Mouse (Mus musculus) liver, embryonic 14.5 days (tissue): ENCODE data around the gene Abcb10. TPM values are rescaled to one million over a fixed set of nuclear protein-coding genes. Genes with fewer than 3 reads are reported as not detected.
A peak's percentile ranks its signal among the peaks of the same experiment; 100 is the strongest.

Experiments
- ATAC-seq: fragments of 200-750 bp; cut with Nextera tagmentation; 2 replicates; pipeline ENCODE4 v1.8.0; 2017; ENCODE audit warnings: moderate number of reproducible peaks, mild to moderate bottlenecking, moderate library complexity; ENCODE audit not compliant: insufficient read depth
- DNase-seq, 3 experiments: peaks; one replicate each; pipeline ENCODE4 v3.0.0-alpha.2; 2012 to 2013; ENCODE audit warnings: low read depth in 3 of 3, low spot score in 3 of 3
- H3K27ac ChIP-seq: fragments of 300-500 bp; sonication (generic); 2 replicates; pipeline ENCODE4 v1.5.1; 2014; ENCODE audit warnings: moderate library complexity, mild to moderate bottlenecking, control low read depth, inconsistent platforms
- H3K27me3 ChIP-seq: fragments of 300-500 bp; sonication (generic); 2 replicates; pipeline ENCODE4 v1.6.1; 2014; ENCODE audit warnings: mild to moderate bottlenecking, low read length, moderate library complexity; ENCODE audit not compliant: control insufficient read depth, insufficient read depth
- H3K36me3 ChIP-seq: fragments of 300-500 bp; sonication (generic); replicated peaks from 2 replicates; pipeline ENCODE4 v1.6.1; 2014; ENCODE audit warnings: low read depth; ENCODE audit not compliant: control insufficient read depth, insufficient read depth
- H3K4me1 ChIP-seq, 2 experiments: fragments of 200-500 bp in 1 of 2; fragments of 300-500 bp in 1 of 2; sonication (generic) in 1 of 2; replicated peaks; 2 replicates each; pipeline ENCODE4 v1.6.1; 2012 to 2014; ENCODE audit warnings: antibody characterized with exemption in 1 of 2, inconsistent platforms in 1 of 2, low read length in 1 of 2; ENCODE audit not compliant: control insufficient read depth in 2 of 2, insufficient read depth in 2 of 2
- H3K4me2 ChIP-seq: fragments of 300-500 bp; sonication (generic); 2 replicates; pipeline ENCODE4 v1.6.1; 2014; ENCODE audit warnings: low read depth, mild to moderate bottlenecking, control low read depth, moderate library complexity
- H3K4me3 ChIP-seq, 2 experiments: fragments of 200-500 bp in 1 of 2; fragments of 300-500 bp in 1 of 2; sonication (generic) in 1 of 2; 2 replicates each; pipeline ENCODE4 v1.5.1; 2012 to 2014; ENCODE audit warnings: low read depth in 2 of 2, low read length in 2 of 2, mild to moderate bottlenecking in 2 of 2, control low read depth in 1 of 2, inconsistent platforms in 1 of 2, moderate library complexity in 1 of 2; ENCODE audit not compliant: insufficient read depth in 1 of 2
- H3K9ac ChIP-seq: fragments of 300-500 bp; sonication (generic); replicated peaks from 2 replicates; pipeline ENCODE4 v1.6.1; 2014; ENCODE audit warnings: mild to moderate bottlenecking, control low read depth, moderate library complexity
- H3K9me3 ChIP-seq: fragments of 300-500 bp; sonication (generic); 2 replicates; pipeline ENCODE4 v1.6.1; 2016; ENCODE audit warnings: low read length, mixed read lengths; ENCODE audit not compliant: control insufficient read depth
- CTCF ChIP-seq: IDR thresholded peaks from 2 replicates; pipeline ENCODE4 v1.5.1; 2016; ENCODE audit warnings: antibody characterized with exemption, low read depth, control low read depth
- EP300 ChIP-seq: IDR thresholded peaks from 2 replicates; pipeline ENCODE4 v1.6.1; 2016; ENCODE audit warnings: antibody characterized with exemption, low read depth
- WGBS: fragments of 180-500 bp; shearing (Covaris S2); extraction: QIAGEN DNeasy Blood & Tissue Kit; methylation state at CpG from one replicate; pipeline ENCODE4 v1.1.7; 2014; ENCODE audit not compliant: insufficient replicate concordance; 5-methylcytosine and 5-hydroxymethylcytosine counted together
- polyA plus RNA-seq, 2 experiments: library from polyadenylated mRNA; depleted of rRNA in 1 of 2; stranded (reverse) in 1 of 2; unstranded in 1 of 2; fragments of >200 nt; fragmentation: Nextera tagmentation in 1 of 2; extraction: Ambion mirVana in 1 of 2; gene quantifications; 2 replicates each; pipeline versions ENCODE4 v1.2.1 to v1.2.3; 2012 to 2014

Abcb10 gene
- polyA plus RNA-seq, 2 experiments, result 83.0 to 129 TPM

- DNase-seq (no peak), ATAC-seq (no peak)
- Histone ChIP-seq H3K27me3 (no peaks in the 10 kb centered on the region), H3K4me2 (no peak overlapping the region), H3K36me3 (peaks cover 21% of the 10 kb centered on the region), H3K4me3 (no peak overlapping the region), H3K9ac (no peak overlapping the region), H3K4me1 (peaks cover 19 to 26% of the 10 kb centered on the region in 2 experiments), H3K9me3 (no peaks in the 10 kb centered on the region), H3K27ac (no peak overlapping the region)
- WGBS, result 84% methylated on average over 5 of the region's 5 CpGs
- TF ChIP-seq CTCF (no peak), EP300 (no peak)
Measured at GRCm38 (mm10) chr8:123993597-123993996, 10.7 kb upstream of the Abcb10 start.

- no peak overlapping the region for H3K4me2 ChIP-seq
- no peaks in the 10 kb centered on the region for H3K27me3 ChIP-seq
- no peak overlapping the region for H3K4me3 ChIP-seq
- ATAC-seq (no peak), DNase-seq (no peak)
- no peaks in the 10 kb centered on the region for H3K9me3 ChIP-seq
- peak overlapping the region; percentile 31; the same call in 1 of the 2 replicates for H3K27ac ChIP-seq
- 70% methylated on average over 8 of the region's 8 CpGs for WGBS
- H3K36me3 ChIP-seq, result peaks cover 18% of the 10 kb centered on the region
- TF ChIP-seq EP300, result no peak
- peak; percentile 91 for TF ChIP-seq CTCF
- peaks cover 26 to 33% of the 10 kb centered on the region in 2 experiments for H3K4me1 ChIP-seq
- H3K9ac ChIP-seq, result no peak overlapping the region
Measured at GRCm38 (mm10) chr8:123992587-123992986, 9.7 kb upstream of the Abcb10 start.

- WGBS, result 13% methylated on average over 13 of the region's 13 CpGs
- peaks cover 4% of the 10 kb centered on the region; the same call in 1 of the 2 replicates for H3K36me3 ChIP-seq
- H3K4me1 ChIP-seq, result peaks cover 45 to 51% of the 10 kb centered on the region in 2 experiments
- no peaks in the 10 kb centered on the region for H3K9me3 ChIP-seq
- H3K4me3 ChIP-seq, result peak overlapping the region; percentile 39 to 57
- H3K27me3 ChIP-seq, result no peaks in the 10 kb centered on the region
- peak in 2 of 3 experiments; percentile 52 to 56 for DNase-seq
- peak; percentile 43 for ATAC-seq
- TF ChIP-seq EP300 (peak; percentile 77), CTCF (no peak)
- H3K27ac ChIP-seq, result peak overlapping the region; percentile 100
- peak overlapping the region; percentile 61 for H3K9ac ChIP-seq
- H3K4me2 ChIP-seq, result peak overlapping the region; percentile 98
Measured at GRCm38 (mm10) chr8:123990277-123991049, 7.5 kb upstream of the Abcb10 start.

- H3K27me3 ChIP-seq, result no peaks in the 10 kb centered on the region
- TF ChIP-seq EP300 (no peak), CTCF (no peak)
- ATAC-seq, result peak; percentile 66
- H3K4me2 ChIP-seq, result peak overlapping the region; percentile 98
- WGBS, result 10% methylated on average over 7 of the region's 7 CpGs
- peak overlapping the region; percentile 48 to 57 for H3K4me3 ChIP-seq
- no peak for DNase-seq
- H3K9me3 ChIP-seq, result no peaks in the 10 kb centered on the region
- H3K4me1 ChIP-seq, result peaks cover 49 to 55% of the 10 kb centered on the region in 2 experiments
- H3K27ac ChIP-seq, result peak overlapping the region; percentile 100
- H3K36me3 ChIP-seq, result 0 out of 2 replicates have a peak, but pooled peaks cover under 1% of the 10 kb centered on the region
- H3K9ac ChIP-seq, result peak overlapping the region; percentile 95
Measured at GRCm38 (mm10) chr8:123989128-123989527, 6.2 kb upstream of the Abcb10 start.

GRCm38 (mm10) chr8:123988605-123989038 lies 5.7 kb upstream of the Abcb10 start:
- peak overlapping the region; percentile 100 for H3K27ac ChIP-seq
- peak; percentile 90 for ATAC-seq
- H3K36me3 ChIP-seq, result no peaks in the 10 kb centered on the region
- peak overlapping the region; percentile 95 for H3K9ac ChIP-seq
- no peaks in the 10 kb centered on the region for H3K9me3 ChIP-seq
- peaks cover 54 to 60% of the 10 kb centered on the region in 2 experiments for H3K4me1 ChIP-seq
- 2% methylated on average over 6 of the region's 6 CpGs for WGBS
- peak overlapping the region; percentile 48 to 57 for H3K4me3 ChIP-seq
- no peaks in the 10 kb centered on the region for H3K27me3 ChIP-seq
- DNase-seq, result peak; percentile 96 to 97 (median 97)
- peak; percentile 99 for TF ChIP-seq EP300
- no peak for TF ChIP-seq CTCF
- H3K4me2 ChIP-seq, result peak overlapping the region; percentile 98
